Mouse (Mus musculus) right cerebral cortex, postnatal 36 days (tissue): Measurements from ENCODE around the gene Adipor2.

Experiments used
- DNase-seq, 2 experiments: peaks; one replicate each; pipeline ENCODE4 v3.0.0; 2022; ENCODE audit warnings: low spot score in 2 of 2, mixed read lengths in 1 of 2

Gene Adipor2

DNA sequence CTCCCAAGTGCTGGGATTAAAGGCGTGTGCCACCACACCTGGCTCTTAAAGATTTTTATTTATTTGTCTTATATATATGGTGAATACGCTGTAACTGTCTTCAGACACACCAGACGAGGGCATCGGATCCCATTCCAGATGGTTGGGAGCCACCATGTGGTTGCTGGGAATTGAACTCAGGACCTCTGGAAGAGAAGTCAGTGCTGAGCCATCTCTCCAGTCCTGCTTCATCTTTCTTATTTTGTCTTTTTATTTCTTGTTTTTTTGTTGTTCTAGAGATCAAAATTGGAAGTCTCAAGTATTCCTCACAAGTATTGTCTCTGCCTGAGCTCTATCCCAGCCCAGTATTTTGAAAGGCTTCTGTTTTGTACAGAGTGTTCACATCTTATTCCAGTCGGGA, 2.9 kb upstream of the Adipor2 start:
- no peak for DNase-seq

DNA sequence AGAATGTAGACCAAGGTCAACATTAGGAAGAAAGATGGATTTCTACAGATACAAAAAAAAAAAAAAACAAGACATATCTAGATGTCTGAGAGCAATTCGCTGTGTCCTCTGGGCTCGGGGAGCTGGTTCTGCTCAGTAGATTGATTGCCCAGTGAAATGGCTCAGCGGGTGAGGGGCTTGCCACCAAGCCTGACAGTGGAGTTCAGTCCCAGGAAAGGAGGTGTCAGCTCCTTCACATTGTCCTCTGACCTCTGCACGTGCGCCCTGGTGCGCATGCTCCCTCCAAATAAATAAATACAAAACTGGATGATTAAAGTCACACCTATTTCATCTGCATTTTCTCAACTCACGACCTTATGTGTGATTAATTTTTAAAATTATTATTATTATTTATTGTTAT, 1.9 kb upstream of the Adipor2 start:
- DNase-seq, result no peak

GRCm38 (mm10) chr6:119418392-119419251, 1.1 kb upstream of the Adipor2 start:
- DNase-seq, result peak; percentile 18 to 25

DNA sequence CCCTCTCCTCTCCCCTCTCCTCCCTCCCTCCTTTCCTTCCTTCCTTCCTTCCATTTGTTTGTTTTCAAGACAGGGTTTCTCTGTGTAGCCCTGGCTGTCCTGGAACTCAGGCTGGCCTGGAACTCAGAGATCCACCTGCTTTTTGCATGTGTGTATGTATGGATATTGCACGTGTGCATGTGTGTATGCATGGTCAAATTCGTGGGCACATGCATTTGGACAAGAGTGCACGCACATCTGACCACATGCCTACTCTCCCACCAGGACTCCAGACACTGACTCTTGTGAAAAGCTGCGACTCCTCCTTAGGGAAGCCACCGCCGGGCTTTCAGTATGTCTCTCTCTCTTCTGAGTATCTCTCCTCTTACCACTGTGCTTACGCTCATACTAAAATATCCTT, 317 bp upstream of the Adipor2 start:
- DNase-seq, result no peak

GRCm38 (mm10) chr6:119416643-119417042, 861 bp downstream of the Adipor2 start:
- DNase-seq, result no peak

- DNase-seq, result no peak
These were observed 3.1 kb downstream of the Adipor2 start for GRCm38 (mm10) chr6:119414262-119415043.

GRCm38 (mm10) chr6:119412588-119412987, 4.9 kb downstream of the Adipor2 start:
- DNase-seq, result no peak

DNA sequence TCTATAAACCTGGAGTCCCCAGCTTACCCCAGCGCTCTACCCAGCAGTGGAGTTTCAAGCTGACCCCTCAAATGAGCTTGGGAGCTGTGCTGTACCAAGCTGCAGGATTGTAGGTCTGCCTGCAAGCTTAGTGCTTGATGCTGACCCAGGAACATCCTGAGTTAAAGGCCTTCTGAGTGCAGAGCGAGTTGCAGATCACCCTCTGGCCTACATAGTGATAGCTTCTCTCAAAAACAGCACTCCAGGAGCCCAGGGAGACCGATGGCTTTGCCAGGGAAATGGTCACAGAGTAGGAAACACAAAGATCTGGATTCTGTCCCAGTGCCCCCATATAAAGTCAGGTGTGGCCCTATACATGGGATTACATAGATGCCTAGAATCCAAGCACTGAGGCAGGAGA, 6.0 kb downstream of the Adipor2 start:
- DNase-seq, result no peak

GRCm38 (mm10) chr6:119409766-119410165, 7.7 kb downstream of the Adipor2 start:
- DNase-seq, result no peak

- DNase-seq, result no peak
These were observed 8.9 kb downstream of the Adipor2 start for GRCm38 (mm10) chr6:119408582-119408981.

GRCm38 (mm10) chr6:119407818-119408217, 9.7 kb downstream of the Adipor2 start:
- DNase-seq, result no peak

GRCm38 (mm10) chr6:119406528-119406927, 11.0 kb downstream of the Adipor2 start:
- no peak for DNase-seq

- DNase-seq, result no peak
These were observed 12.2 kb downstream of the Adipor2 start for GRCm38 (mm10) chr6:119405310-119405709.

DNA sequence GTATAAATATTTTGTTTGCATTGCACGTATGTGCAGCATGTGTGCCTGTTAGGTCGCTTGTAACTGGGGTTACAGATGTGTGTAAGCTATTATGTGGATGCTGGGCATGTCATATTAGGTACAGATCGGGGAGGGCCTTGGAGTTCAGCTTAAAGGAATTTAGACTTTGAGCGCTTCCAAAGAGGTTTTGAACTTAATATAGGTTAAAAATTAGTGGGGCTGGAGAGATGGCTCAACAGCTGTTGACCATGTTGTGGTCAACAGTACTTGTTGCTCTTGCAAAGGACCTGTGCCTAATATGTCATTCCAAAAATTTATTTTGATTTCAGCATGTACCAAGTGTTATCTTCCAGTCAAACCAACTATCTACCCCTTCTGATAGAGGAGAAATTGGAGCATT, 12.7 kb downstream of the Adipor2 start:
- DNase-seq, result no peak

DNA sequence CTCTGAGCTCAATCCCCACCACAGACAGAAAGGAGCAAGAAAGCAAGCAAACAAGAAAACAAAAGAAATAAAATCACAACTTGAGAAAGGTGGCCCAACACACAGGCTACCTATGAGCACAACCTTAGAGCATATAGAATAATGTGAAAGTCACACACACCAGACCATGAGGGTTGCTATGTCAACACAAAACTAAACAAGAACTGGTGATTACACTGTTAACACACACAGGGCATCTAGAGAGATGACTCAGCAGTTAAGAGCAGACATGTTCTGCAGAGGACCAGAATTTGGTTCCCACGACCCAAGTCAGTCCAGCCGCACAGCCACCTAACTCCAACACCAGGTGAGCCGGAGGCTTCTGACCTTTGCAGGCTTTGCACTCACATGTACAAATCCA, 14.5 kb downstream of the Adipor2 start:
- DNase-seq, result no peak

DNA sequence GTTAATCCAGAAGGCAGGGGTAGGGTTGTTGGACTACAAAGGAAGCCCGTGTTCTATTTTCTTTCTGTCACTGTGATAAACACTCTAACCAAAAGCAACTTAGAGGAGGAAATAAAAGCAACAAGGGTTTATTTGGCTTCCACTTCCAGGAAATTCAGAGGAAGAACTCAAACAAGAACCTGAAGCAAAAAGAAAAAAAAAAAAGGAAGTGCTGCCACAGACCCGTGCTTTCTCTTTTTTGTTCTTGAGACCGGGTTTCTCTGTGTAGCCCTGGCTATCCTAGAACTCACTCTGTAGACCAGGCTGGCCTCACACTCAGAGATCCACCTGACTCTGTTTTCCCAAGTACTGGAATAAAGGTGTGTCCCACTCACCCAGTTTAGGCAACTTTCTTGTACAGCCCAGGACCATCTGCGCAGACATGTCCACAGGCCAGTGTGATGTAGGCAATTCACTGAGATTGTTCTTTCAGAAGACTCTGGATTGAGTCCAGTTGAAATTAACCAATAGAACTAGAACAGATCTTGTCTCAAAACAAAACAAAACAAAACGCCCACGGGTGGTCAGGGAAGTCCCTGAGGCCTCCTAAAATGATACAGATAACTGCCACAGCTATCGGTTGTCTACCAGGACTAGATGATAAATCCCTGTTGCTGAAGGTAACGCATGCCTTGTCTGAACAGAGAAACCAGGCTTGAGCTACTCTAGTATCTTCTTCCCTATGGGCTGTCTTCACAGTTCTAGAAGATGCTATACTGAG, 15.8 kb downstream of the Adipor2 start:
- DNase-seq, result no peak

GRCm38 (mm10) chr6:119400649-119401048, 16.9 kb downstream of the Adipor2 start:
- no peak for DNase-seq

- DNase-seq, result no peak
These were observed 18.1 kb downstream of the Adipor2 start for GRCm38 (mm10) chr6:119399371-119399770.

GRCm38 (mm10) chr6:119396309-119396634, 21.2 kb downstream of the Adipor2 start:
- DNase-seq, result peak in 1 of 2 experiments; percentile 10

GRCm38 (mm10) chr6:119395421-119396308, 21.8 kb downstream of the Adipor2 start:
- no peak for DNase-seq

- DNase-seq, result no peak
These were observed 24.7 kb downstream of the Adipor2 start for GRCm38 (mm10) chr6:119392836-119393235.
